Mouse (Mus musculus): Measurements from ENCODE around the gene Pan3.
A peak's percentile ranks its signal among the peaks of the same experiment; 100 is the strongest.

Gene Pan3

DNA sequence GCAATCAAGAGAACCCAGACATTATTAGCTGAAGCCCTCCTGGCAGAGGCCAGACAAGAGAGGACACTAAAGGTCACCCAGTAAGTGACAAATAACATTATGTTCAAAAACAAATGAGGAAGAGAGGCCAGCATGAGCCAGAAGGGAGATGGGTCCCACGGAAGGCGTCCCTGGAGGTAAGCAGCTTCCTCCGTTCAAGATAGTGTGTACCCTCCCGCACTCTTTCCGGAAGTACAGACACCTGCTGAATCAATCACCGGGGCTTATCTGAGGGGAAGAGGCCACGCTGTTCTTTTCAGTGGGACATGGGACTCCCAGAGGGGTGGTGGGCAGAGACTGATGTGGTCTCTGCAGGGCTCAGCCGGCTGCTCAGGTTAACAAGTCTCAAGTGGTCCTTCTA, 149.7 kb downstream of the Pan3 start:
- Histone ChIP-seq H3K27me3 (ENCODE audit: control insufficient read depth, insufficient read depth, low read length, poor library complexity, severe bottlenecking) (no peaks in the 10 kb centered on the region), H3K36me3 (ENCODE audit: control insufficient read depth, insufficient read depth, low read length, poor library complexity, severe bottlenecking) (no peaks in the 10 kb centered on the region)
- no peak for DNase-seq (ENCODE audit: low read depth, low spot score)

DNA sequence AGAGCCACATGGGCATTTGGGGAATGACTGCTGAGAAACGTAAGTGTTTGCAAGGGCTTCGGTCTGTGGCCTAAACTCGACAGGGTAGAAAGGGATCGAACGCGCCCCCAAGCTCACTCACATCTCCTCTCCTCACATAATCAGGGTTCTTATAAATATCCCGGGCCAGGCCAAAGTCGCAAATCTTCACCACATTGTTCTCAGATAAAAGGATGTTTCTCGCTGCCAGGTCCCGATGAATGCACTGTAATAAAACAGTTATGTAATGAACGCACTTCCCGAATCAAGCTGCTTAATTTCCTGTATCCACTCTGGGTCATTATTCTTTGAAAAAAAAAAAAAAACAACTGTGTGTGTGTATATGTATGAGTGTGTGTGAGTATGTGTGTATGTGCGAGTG, 150.2 kb downstream of the Pan3 start:
- Histone ChIP-seq H3K27me3 (ENCODE audit: control insufficient read depth, insufficient read depth, low read length, poor library complexity, severe bottlenecking) (no peaks in the 10 kb centered on the region), H3K36me3 (ENCODE audit: control insufficient read depth, insufficient read depth, low read length, poor library complexity, severe bottlenecking) (no peaks in the 10 kb centered on the region)
- no peak for DNase-seq (ENCODE audit: low read depth, low spot score)

DNA sequence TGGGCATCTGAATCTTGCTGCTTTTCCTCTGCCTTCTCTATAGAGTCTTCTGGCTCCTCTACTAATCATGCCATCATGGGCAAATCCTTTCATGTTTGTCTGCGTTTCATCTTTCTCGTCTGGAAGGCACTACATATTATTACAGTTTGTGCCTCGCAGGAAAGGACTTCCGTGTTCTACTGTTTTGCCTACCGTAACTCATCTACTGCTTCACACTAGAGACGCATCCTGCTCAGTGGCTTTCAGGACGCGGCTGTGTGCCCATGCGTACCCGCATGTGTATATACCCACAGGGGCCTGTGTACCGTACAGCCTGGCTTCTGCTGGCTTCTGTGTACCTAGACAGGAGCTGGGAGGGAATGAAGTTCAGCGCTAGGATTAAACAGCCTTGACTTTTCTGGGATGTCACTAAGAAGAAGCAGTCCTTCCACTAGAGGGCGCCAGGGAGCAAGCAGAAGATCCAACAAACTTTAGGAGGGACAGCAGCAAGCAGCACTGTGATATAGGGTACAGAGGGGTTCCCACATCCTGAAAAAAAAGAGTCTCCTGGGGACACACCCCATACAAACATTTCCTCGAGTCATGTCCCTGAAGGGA, 153.8 kb downstream of the Pan3 start:
- Histone ChIP-seq H3K36me3 (ENCODE audit: control insufficient read depth, insufficient read depth, low read length, poor library complexity, severe bottlenecking) (no peaks in the 10 kb centered on the region), H3K27me3 (ENCODE audit: control insufficient read depth, insufficient read depth, low read length, poor library complexity, severe bottlenecking) (no peaks in the 10 kb centered on the region)
- DNase-seq (ENCODE audit: low read depth, low spot score): peak; percentile 80

DNA sequence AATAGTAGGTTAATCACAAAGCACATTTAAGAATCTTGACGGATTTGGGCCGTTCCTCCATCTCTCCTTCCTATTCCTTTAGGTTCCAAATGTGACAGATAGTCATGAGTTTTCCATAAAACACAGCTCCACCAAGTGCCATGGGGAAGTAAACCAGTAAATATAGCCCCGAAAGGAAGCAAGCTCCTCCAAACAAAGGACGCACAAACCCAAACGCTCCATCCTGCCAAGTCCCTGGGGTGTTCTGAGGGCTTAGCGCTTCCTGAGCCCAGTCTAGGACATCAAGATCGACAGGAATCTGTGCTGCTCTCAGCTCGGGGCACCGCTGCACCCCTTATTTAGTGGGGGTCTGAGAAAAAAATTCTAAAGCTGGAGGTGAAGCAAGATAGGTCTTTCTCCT, 154.7 kb downstream of the Pan3 start:
- no peaks in the 10 kb centered on the region for H3K36me3 ChIP-seq (ENCODE audit: control insufficient read depth, insufficient read depth, low read length, poor library complexity, severe bottlenecking)
- no peaks in the 10 kb centered on the region for H3K27me3 ChIP-seq (ENCODE audit: control insufficient read depth, insufficient read depth, low read length, poor library complexity, severe bottlenecking)
- DNase-seq (ENCODE audit: low read depth, low spot score): no peak

DNA sequence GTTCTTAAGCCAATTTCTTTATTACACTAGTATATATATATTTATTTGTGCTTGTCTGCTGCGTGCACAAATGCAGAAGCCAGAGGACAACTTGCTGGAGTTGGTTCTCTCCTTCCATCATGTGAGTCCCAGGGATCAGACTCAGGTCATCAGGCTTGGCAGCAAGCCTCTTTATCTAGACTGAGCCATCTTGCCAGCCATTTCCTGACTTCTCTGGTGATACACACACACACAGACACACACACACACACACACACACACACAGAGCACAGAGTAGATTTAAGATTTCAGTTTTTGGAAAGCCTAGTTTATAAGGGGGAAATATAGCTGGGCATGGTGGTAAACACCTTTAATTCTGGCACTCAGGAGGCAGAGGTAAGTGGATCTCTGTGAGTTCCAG, 155.1 kb downstream of the Pan3 start:
- DNase-seq (ENCODE audit: low read depth, low spot score): no peak
- H3K27me3 ChIP-seq (ENCODE audit: control insufficient read depth, insufficient read depth, low read length, poor library complexity, severe bottlenecking): no peaks in the 10 kb centered on the region
- H3K36me3 ChIP-seq (ENCODE audit: control insufficient read depth, insufficient read depth, low read length, poor library complexity, severe bottlenecking): no peaks in the 10 kb centered on the region

DNA sequence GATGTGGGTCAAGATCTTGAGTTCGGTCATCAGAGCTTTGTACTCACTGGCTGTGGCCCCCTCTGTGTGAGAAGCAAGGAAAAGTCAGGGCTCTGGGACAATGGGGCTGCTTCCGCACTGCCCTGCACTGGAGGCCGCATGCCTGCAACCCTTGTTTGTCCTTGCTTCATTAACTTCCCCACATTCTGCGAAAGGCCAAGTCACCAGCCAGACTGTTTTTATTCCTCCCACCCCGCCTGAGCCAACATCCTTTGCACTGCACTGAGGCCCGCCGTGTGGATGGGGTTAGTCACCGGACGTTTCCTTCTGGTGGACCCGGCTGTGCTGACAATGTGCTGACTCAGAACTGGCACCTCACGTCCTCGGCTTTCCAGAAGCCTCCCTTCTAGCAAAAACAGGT, 159.9 kb downstream of the Pan3 start:
- Histone ChIP-seq H3K27me3 (ENCODE audit: control insufficient read depth, insufficient read depth, low read length, poor library complexity, severe bottlenecking) (no peaks in the 10 kb centered on the region), H3K36me3 (ENCODE audit: control insufficient read depth, insufficient read depth, low read length, poor library complexity, severe bottlenecking) (no peaks in the 10 kb centered on the region)
- no peak for DNase-seq (ENCODE audit: low read depth, low spot score)

DNA sequence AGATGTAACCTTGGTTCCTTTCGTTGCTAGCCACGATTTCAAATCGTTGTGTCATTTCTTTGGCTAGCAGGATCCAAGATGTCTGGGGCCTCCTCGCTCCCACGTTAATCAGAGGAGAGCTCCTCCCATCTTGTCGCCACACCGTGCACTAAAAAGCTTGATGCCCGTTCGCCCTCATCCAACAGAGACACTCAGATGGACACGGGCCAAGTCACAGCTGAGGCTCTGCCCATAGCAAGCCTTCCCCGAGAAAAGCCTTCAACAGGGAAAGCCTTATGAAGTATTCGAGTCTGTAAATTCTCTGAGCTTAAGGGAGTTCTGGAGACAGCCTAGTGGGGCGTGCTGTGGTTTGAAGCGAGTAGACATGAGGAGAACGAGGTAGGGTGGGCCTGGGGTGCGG, 167.9 kb downstream of the Pan3 start:
- no peak for DNase-seq (ENCODE audit: low read depth, low spot score)
- H3K36me3 ChIP-seq (ENCODE audit: control insufficient read depth, insufficient read depth, low read length, poor library complexity, severe bottlenecking): no peaks in the 10 kb centered on the region
- H3K27me3 ChIP-seq (ENCODE audit: control insufficient read depth, insufficient read depth, low read length, poor library complexity, severe bottlenecking): no peaks in the 10 kb centered on the region
